Mouse (Mus musculus) MEL (cell line): ENCODE measurements around the gene Rtcb. TPM values are rescaled to one million over a fixed set of nuclear protein-coding genes. Genes with fewer than 3 reads are reported as not detected.
A peak's percentile ranks its signal among the peaks of the same experiment; 100 is the strongest.

Experiments
- DNase-seq: peaks from one replicate; pipeline ENCODE4 v3.0.0; 2011; ENCODE audit warnings: low read depth, low spot score
- H3K27ac ChIP-seq: 2 replicates; pipeline ENCODE4 v1.5.1; 2012; ENCODE audit warnings: low read depth, mild to moderate bottlenecking, control low read depth, low read length, moderate library complexity; ENCODE audit not compliant: control insufficient read depth
- H3K27me3 ChIP-seq, 2 experiments: fragments of 150-350 bp in 1 of 2; sonication (generic) in 1 of 2; 2 replicates each; pipeline ENCODE4 v1.6.1; 2012; ENCODE audit warnings: low read length in 2 of 2, mild to moderate bottlenecking in 2 of 2, improper control_type of control experiment in 1 of 2, moderate library complexity in 1 of 2; ENCODE audit not compliant: insufficient read depth in 2 of 2, control insufficient read depth in 1 of 2
- H3K36me3 ChIP-seq, 2 experiments: 2 replicates each; pipeline ENCODE4 v1.6.1; 2012 to 2014; ENCODE audit warnings: low read length in 2 of 2, improper control_type of control experiment in 1 of 2, inconsistent platforms in 1 of 2, mild to moderate bottlenecking in 1 of 2; ENCODE audit not compliant: insufficient read depth in 2 of 2, control insufficient read depth in 1 of 2
- H3K4me1 ChIP-seq, 2 experiments: fragments of 150-350 bp in 1 of 2; sonication (generic) in 1 of 2; 2 replicates each; pipeline ENCODE4 v1.6.1; 2012; ENCODE audit warnings: low read length in 2 of 2, improper control_type of control experiment in 1 of 2, mild to moderate bottlenecking in 1 of 2; ENCODE audit not compliant: insufficient read depth in 2 of 2, control insufficient read depth in 1 of 2
- H3K4me3 ChIP-seq, 2 experiments: fragments of 150-350 bp in 1 of 2; sonication (generic) in 1 of 2; 2 replicates each; pipeline ENCODE4 v1.5.1; 2012; ENCODE audit warnings: low read depth in 2 of 2, low read length in 2 of 2, mild to moderate bottlenecking in 2 of 2, moderate library complexity in 2 of 2, control low read depth in 1 of 2, improper control_type of control experiment in 1 of 2; ENCODE audit not compliant: control insufficient read depth in 1 of 2, insufficient read depth in 1 of 2
- H3K79me2 ChIP-seq: 2 replicates; pipeline ENCODE4 v1.6.1; 2012; ENCODE audit warnings: mild to moderate bottlenecking, low read length, moderate library complexity; ENCODE audit not compliant: control insufficient read depth, poor library complexity, insufficient read depth
- H3K9ac ChIP-seq: 2 replicates; pipeline ENCODE4 v1.6.1; 2012; ENCODE audit warnings: low read depth, mild to moderate bottlenecking, control low read depth, low read length, moderate library complexity; ENCODE audit not compliant: control insufficient read depth, poor library complexity, severe bottlenecking
- H3K9me3 ChIP-seq: fragments of 150-350 bp; sonication (generic); replicated peaks from 2 replicates; pipeline ENCODE4 v1.6.1; 2012; ENCODE audit warnings: mild to moderate bottlenecking, low read length, improper control_type of control experiment, moderate library complexity; ENCODE audit not compliant: insufficient read depth
- BHLHE40 ChIP-seq: IDR thresholded peaks from 2 replicates; pipeline ENCODE4 v1.6.1; 2012; ENCODE audit warnings: low read depth, mild to moderate bottlenecking, inconsistent platforms, low read length, improper control_type of control experiment, borderline replicate concordance
- CHD1 ChIP-seq: IDR thresholded peaks from 2 replicates; pipeline ENCODE4 v1.6.1; 2012; ENCODE audit warnings: low read depth, mild to moderate bottlenecking, inconsistent platforms, low read length, improper control_type of control experiment
- CHD2 ChIP-seq: IDR thresholded peaks from 2 replicates; pipeline ENCODE4 v1.6.1; 2011; ENCODE audit warnings: low read length, improper control_type of control experiment
- CTCF ChIP-seq, 3 experiments: IDR thresholded peaks in 2 of 3; conservative IDR thresholded peaks in 1 of 3; 2 replicates each; pipeline ENCODE4 v1.5.1; 2011 to 2012; ENCODE audit warnings: low read length in 3 of 3, low read depth in 2 of 3, mild to moderate bottlenecking in 2 of 3, improper control_type of control experiment in 1 of 3, inconsistent platforms in 1 of 3, mixed read lengths in 1 of 3, moderate library complexity in 1 of 3; ENCODE audit not compliant: control insufficient read depth in 1 of 3, insufficient read depth in 1 of 3, poor library complexity in 1 of 3, severe bottlenecking in 1 of 3
- E2F4 ChIP-seq: IDR thresholded peaks from 2 replicates; pipeline ENCODE4 v1.6.1; 2011; ENCODE audit warnings: low read depth, low read length, improper control_type of control experiment, borderline replicate concordance
- ELF1 ChIP-seq: IDR thresholded peaks from 2 replicates; pipeline ENCODE4 v1.6.1; 2014; ENCODE audit warnings: low read depth, mild to moderate bottlenecking, inconsistent platforms, low read length, improper control_type of control experiment, moderate library complexity
- EP300 ChIP-seq, 2 experiments: IDR thresholded peaks; 2 replicates each; pipeline ENCODE4 v1.6.1; 2011; ENCODE audit warnings: improper control_type of control experiment in 2 of 2, low read length in 2 of 2, low read depth in 1 of 2, mild to moderate bottlenecking in 1 of 2
- GATA1 ChIP-seq: IDR thresholded peaks from 2 replicates; pipeline ENCODE4 v1.6.1; 2011; ENCODE audit warnings: low read depth, low read length, improper control_type of control experiment
- HCFC1 ChIP-seq: IDR thresholded peaks from 2 replicates; pipeline ENCODE4 v1.6.1; 2012; ENCODE audit warnings: low read depth, mild to moderate bottlenecking, inconsistent platforms, low read length, improper control_type of control experiment, moderate library complexity
- JUND ChIP-seq: IDR thresholded peaks from 2 replicates; pipeline ENCODE4 v1.6.1; 2011; ENCODE audit warnings: low read depth, mild to moderate bottlenecking, improper control_type of control experiment, low read length
- KAT2A ChIP-seq: conservative IDR thresholded peaks from 2 replicates; pipeline ENCODE4 v1.6.1; 2012; ENCODE audit warnings: low read depth, low read length, improper control_type of control experiment, inconsistent platforms
- MAX ChIP-seq: IDR thresholded peaks from 2 replicates; pipeline ENCODE4 v1.6.1; 2011; ENCODE audit warnings: low read length, improper control_type of control experiment
- MAZ ChIP-seq: IDR thresholded peaks from 2 replicates; pipeline ENCODE4 v1.6.1; 2012; ENCODE audit warnings: low read depth, mild to moderate bottlenecking, inconsistent platforms, low read length, improper control_type of control experiment
- MEF2A ChIP-seq: IDR thresholded peaks from 2 replicates; pipeline ENCODE4 v1.6.1; 2014; ENCODE audit warnings: low read depth, mild to moderate bottlenecking, inconsistent platforms, low read length, improper control_type of control experiment; ENCODE audit not compliant: poor library complexity, insufficient replicate concordance, severe bottlenecking; ENCODE audit errors: extremely low read depth
- MXI1 ChIP-seq: IDR thresholded peaks from 2 replicates; pipeline ENCODE4 v1.6.1; 2011; ENCODE audit warnings: mild to moderate bottlenecking, low read depth, low read length, improper control_type of control experiment
- NELFE ChIP-seq: IDR thresholded peaks from 2 replicates; pipeline ENCODE4 v1.6.1; 2011; ENCODE audit warnings: low read depth, low read length, improper control_type of control experiment
- POLR2A ChIP-seq, 2 experiments: IDR thresholded peaks; 2 replicates each; pipeline ENCODE4 v1.6.1; 2011 to 2012; ENCODE audit warnings: low read length in 2 of 2, mild to moderate bottlenecking in 2 of 2, control low read depth in 1 of 2, improper control_type of control experiment in 1 of 2, low read depth in 1 of 2, moderate library complexity in 1 of 2; ENCODE audit not compliant: control insufficient read depth in 1 of 2, insufficient read depth in 1 of 2, poor library complexity in 1 of 2
- POLR2AphosphoS2 ChIP-seq: IDR thresholded peaks from 2 replicates; pipeline ENCODE4 v1.6.1; 2011; ENCODE audit warnings: low read length, improper control_type of control experiment
- RCOR1 ChIP-seq: IDR thresholded peaks from 2 replicates; pipeline ENCODE4 v1.6.1; 2012; ENCODE audit warnings: low read depth, mild to moderate bottlenecking, inconsistent platforms, low read length, improper control_type of control experiment
- SIN3A ChIP-seq: IDR thresholded peaks from 2 replicates; pipeline ENCODE4 v1.6.1; 2012; ENCODE audit warnings: low read length, improper control_type of control experiment, inconsistent platforms
- SMC3 ChIP-seq: IDR thresholded peaks from 2 replicates; pipeline ENCODE4 v1.6.1; 2011; ENCODE audit warnings: low read depth, low read length, improper control_type of control experiment
- TAL1 ChIP-seq: IDR thresholded peaks from 2 replicates; pipeline ENCODE4 v1.6.1; 2012; ENCODE audit warnings: mild to moderate bottlenecking, inconsistent platforms, low read length, moderate library complexity, mixed read lengths
- TBP ChIP-seq: IDR thresholded peaks from 2 replicates; pipeline ENCODE4 v1.8.0; 2011; ENCODE audit warnings: low read depth, low read length, improper control_type of control experiment
- TCF12 ChIP-seq: IDR thresholded peaks from 2 replicates; pipeline ENCODE4 v1.6.1; 2014; ENCODE audit warnings: low read depth, mild to moderate bottlenecking, inconsistent platforms, low read length, improper control_type of control experiment, moderate library complexity
- UBTF ChIP-seq: IDR thresholded peaks from 2 replicates; pipeline ENCODE4 v1.6.1; 2012; ENCODE audit warnings: low read depth, mild to moderate bottlenecking, inconsistent platforms, low read length, improper control_type of control experiment, moderate library complexity, borderline replicate concordance; ENCODE audit not compliant: insufficient read depth
- USF2 ChIP-seq, 2 experiments: IDR thresholded peaks; 2 replicates each; pipeline ENCODE4 v1.6.1; 2011 to 2012; ENCODE audit warnings: improper control_type of control experiment in 2 of 2, low read length in 2 of 2, borderline replicate concordance in 1 of 2, inconsistent platforms in 1 of 2, low read depth in 1 of 2, mild to moderate bottlenecking in 1 of 2; ENCODE audit not compliant: insufficient read depth in 1 of 2
- ZKSCAN1 ChIP-seq: IDR thresholded peaks from 2 replicates; pipeline ENCODE4 v1.6.1; 2012; ENCODE audit warnings: low read depth, mild to moderate bottlenecking, inconsistent platforms, low read length, improper control_type of control experiment, moderate library complexity
- ZMIZ1 ChIP-seq: IDR thresholded peaks from 2 replicates; pipeline ENCODE4 v1.6.1; 2012; ENCODE audit warnings: low read depth, mild to moderate bottlenecking, inconsistent platforms, low read length, improper control_type of control experiment, moderate library complexity
- polyA plus RNA-seq, 2 experiments: library from polyadenylated mRNA; stranded (reverse) in 1 of 2; unstranded in 1 of 2; fragments of >175 nt in 1 of 2; fragments of >200 nt in 1 of 2; gene quantifications; 2 replicates each; pipeline versions ENCODE4 v1.2.1 to v1.2.4; 2012; ENCODE audit warnings: low replicate concordance in 2 of 2, low read depth in 1 of 2; ENCODE audit not compliant: insufficient read length in 2 of 2, insufficient read depth in 1 of 2, missing spikeins in 1 of 2
- total RNA-seq: library from RNA; depleted of rRNA; stranded (reverse); fragments of 300-350 nt; gene quantifications from 2 replicates; pipeline ENCODE4 v1.2.3, GENCODE M21; 2012

The Rtcb gene
- total and polyA plus RNA-seq, 3 experiments = 110 to 215 (median 197) TPM

DNA sequence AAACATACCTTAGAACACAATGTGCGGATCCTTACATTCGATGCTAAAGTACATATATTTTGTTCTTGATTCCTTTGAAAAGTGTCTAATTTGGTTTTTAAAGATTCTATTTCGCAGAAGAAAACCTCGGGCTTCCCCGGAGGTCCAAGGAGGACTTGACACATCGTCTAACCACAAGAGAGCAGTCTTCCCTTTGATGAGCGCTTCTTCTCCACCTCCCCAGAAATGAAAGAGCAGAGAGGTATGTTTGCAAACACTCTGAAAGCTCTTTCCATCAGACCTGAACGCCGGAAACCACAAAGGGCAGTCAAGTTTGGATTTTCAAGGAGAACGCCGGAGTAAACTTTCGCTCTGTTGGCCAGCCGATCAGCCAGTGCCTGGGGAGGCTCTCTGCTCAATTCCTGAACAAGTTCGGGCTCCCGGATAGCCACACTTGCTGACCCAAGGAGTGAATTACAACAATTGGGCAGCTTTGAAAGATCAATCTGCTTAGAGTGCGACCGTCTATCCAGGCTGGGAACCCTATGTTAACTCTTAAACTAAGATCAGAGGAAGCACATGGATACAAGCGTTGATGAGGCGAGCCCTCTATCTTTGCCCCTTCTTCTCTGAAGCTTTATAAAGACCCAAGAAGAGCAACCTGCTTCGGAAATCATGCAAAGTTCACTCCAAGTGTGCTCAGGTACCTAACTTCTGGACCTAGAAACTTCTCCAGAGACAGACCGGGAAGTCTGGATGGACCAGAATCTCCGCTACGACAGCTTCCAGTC lies 29.8 kb downstream of the Rtcb start, which contains the start of gene Ascl4:
Gene Ascl4 (plus strand): TSS at position 6 of the 770 bp plus-strand sequence.
- no peak for DNase-seq
- Histone ChIP-seq H3K4me1 (no peaks in the 10 kb centered on the region), H3K9ac (no peak within 1 kb of the TSS), H3K27ac (no peak within 1 kb of the TSS), H3K79me2 (no peaks in the 10 kb centered on the region), H3K36me3 (no peaks in the 10 kb centered on the region), H3K27me3 (peaks cover 0 to 1% of the 10 kb centered on the region in 2 experiments; a peak in 2 of 4 replicates), H3K9me3 (no peaks in the 10 kb centered on the region), H3K4me3 (no peak within 1 kb of the TSS)
- no peak for TF ChIP-seq SMC3
- no peak for TF ChIP-seq ZMIZ1
- no peak for TF ChIP-seq CHD1
- TF ChIP-seq TAL1 = no peak
- TF ChIP-seq KAT2A = no peak

GRCm38 (mm10) chr10:85916498-85917309 lies 40.9 kb downstream of the Rtcb start, which contains the start of gene Prdm4:
TSS of gene Prdm4 (minus strand) at chr10:85917142.
- Histone ChIP-seq H3K79me2 (peaks cover 20% of the 10 kb centered on the region), H3K9me3 (no peaks in the 10 kb centered on the region), H3K9ac (peak within 1 kb of the TSS; percentile 94), H3K36me3 (peaks cover 0 to 12% of the 10 kb centered on the region in 2 experiments; a peak in 3 of 4 replicates), H3K27me3 (no peaks in the 10 kb centered on the region), H3K4me3 (peak within 1 kb of the TSS; percentile 90 to 93), H3K4me1 (peaks cover 0 to 10% of the 10 kb centered on the region in 2 experiments; a peak in 3 of 4 replicates), H3K27ac (peak within 1 kb of the TSS; percentile 46)
- DNase-seq = peak; percentile 98
- TF ChIP-seq SMC3 (no peak), ZMIZ1 (no peak), RCOR1 (no peak), JUND (no peak), E2F4 (no peak), TCF12 (no peak), BHLHE40 (peak; percentile 90), ELF1 (peak; percentile 98), CHD2 (no peak; the same call in 1 of the 2 replicates), GATA1 (peak; percentile 30; the same call in 1 of the 2 replicates), HCFC1 (peak; percentile 88), CHD1 (no peak), MAX (peak; percentile 96), USF2 (IDR thresholded peaks at IDR 0.05; ENCODE audit: borderline replicate concordance in 1 of 2, insufficient read depth in 1 of 2, low read depth in 1 of 2, low read length in 2 of 2) (no peak), SIN3A (peak; percentile 100), ZKSCAN1 (no peak), UBTF (no peak), CTCF (IDR thresholded peaks at IDR 0.05 in 2 of 3, conservative IDR thresholded peaks at IDR 0.05 in 1 of 3; ENCODE audit: control insufficient read depth in 1 of 3, insufficient read depth in 1 of 3, low read depth in 2 of 3, low read length in 3 of 3, poor library complexity in 1 of 3, severe bottlenecking in 1 of 3) (no peak), NELFE (peak; percentile 80), EP300 (IDR thresholded peaks at IDR 0.05; ENCODE audit: low read depth in 1 of 2, low read length in 2 of 2) (0 out of 4 replicates have a peak, but pooled peaks of 1 of the 2 experiments have one; percentile 9), TBP (no peak), POLR2AphosphoS2 (no peak), MXI1 (peak; percentile 99), POLR2A (IDR thresholded peaks at IDR 0.05; ENCODE audit: control insufficient read depth in 1 of 2, insufficient read depth in 1 of 2, low read depth in 1 of 2, low read length in 2 of 2, poor library complexity in 1 of 2) (peak; percentile 73 to 86; a peak in 3 of 4 replicates), MEF2A (no peak), MAZ (peak; percentile 77; the same call in 1 of the 2 replicates)
